Mouse (Mus musculus): ENCODE results near the gene Cyp2b10. TPM values are rescaled to one million over a fixed set of nuclear protein-coding genes. Genes with fewer than 3 reads are reported as not detected.
"Not testable (repeated sequence)": the region's sequence is repeated elsewhere in the genome, so short reads cannot be mapped to it uniquely, and the experiment has no call there.

Cyp2b10 gene
- total RNA-seq, 2 experiments from 2014 or later: 1.9 to 7.9 TPM

DNA sequence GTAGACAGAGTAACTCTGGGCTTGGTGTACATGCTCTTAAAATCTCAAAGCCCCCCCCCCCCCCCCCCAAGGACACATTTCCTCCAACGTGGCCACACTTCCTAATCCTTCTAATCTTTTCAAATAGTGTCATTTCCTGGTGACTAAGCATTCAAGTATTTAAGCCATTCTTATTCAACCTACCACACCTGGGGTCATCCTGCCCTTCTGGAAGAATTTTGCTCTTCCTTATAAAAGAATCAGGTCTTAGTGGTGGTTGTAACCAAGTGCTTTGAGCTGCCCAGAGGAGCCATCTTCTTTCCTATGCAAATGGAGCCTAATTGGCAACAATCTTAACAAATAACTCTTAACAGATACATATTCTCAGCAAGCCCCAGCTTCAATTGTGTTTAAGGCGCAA is 12.6 kb downstream of the Cyp2b10 start:
- no peak for DNase-seq

DNA sequence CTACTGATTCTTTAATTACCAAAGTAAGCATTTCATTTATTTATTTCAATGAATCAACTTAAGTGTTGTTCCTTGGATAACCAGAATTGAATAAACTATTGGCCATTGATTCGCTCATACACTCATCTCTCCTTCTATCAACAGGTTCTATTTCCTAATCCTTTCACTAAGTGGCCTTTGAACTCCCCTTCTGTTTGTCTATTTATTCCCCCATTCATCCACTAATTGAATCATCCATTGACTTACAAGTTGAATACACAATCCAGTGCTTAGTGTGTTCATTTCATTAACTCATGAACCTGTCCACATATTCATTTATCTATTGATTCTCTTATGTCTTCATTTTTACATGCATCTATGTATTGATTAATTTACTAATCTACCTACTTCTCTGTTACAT is 18.7 kb downstream of the Cyp2b10 start:
- no peak for DNase-seq

DNA sequence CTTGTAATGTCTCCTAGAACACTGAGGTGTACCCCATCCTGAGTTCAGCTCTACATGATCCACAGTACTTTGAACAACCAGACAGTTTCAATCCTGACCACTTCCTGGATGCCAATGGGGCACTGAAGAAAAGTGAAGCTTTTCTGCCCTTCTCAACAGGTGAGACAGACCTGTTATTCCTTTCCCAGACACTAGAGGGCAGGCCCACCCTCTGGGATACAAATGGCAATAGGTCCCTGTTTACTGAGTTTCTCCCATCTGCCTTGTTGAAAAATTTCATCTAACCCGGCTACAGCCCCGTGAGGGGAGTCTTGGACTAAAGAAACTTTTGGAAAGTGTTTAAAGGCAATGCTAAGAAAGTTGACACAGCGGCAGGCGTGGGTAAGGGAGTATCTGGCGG is 19.9 kb downstream of the Cyp2b10 start:
- DNase-seq: not testable (repeated sequence)

DNA sequence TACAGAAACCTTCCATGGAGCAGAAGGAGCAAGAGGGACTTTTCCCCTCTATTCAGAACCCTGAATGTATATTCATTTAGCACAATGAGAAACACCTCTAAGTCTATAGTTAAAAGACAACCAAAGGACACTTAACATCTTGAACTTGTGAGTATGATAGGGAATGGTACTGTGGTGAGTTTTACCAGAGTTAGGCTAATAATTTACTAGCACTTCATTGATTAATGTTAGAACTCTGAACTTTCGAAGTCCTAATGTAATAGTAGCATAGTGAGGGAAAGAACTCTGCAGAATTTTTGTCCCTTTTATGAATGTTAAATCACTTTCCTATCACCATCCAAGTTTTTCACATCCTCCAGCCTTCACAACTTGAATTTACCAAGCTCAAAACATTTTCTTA is 22.0 kb downstream of the Cyp2b10 start:
- DNase-seq: no peak

DNA sequence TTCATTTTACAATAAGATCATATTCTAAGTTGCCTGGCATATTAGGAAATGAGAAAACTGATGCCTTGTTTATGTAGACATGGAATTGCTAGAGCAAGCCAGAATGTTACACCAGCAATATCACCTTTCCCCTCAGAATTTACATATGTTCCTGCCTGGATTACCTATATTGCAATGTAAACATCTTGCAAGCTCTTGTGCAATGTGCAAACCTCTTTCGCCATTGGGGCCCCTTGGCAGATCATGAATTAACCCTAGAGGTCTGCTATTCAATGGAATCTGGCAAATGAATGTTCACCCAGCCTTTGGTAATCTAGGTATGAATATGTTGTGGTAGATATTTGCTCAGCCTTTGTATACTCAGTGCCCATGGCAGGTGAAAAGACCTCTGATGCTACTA is 47.9 kb downstream of the Cyp2b10 start:
- no peak for DNase-seq

Other genes starting within 250 kb of the Cyp2b10 start
- gene Bckdha, start 238.6 kb upstream of the Cyp2b10 start, total RNA-seq (2021): 100 to 1,000 TPM; 285 to 287 TPM
- 10 to 100 TPM; 17.2 to 17.5 TPM for gene Exosc5, start 238.5 kb upstream of the Cyp2b10 start, total RNA-seq (2021)
- under 1 TPM in 1 of 2 experiments, not detected in 1; 0.22 TPM for gene Tmem91, start 222.5 kb upstream of the Cyp2b10 start, total RNA-seq (2021)
- gene B9d2, start 216.8 kb upstream of the Cyp2b10 start, total RNA-seq (2021): 10 to 100 TPM; 10.2 TPM
- 10 to 100 TPM; 21.8 to 23.6 TPM for gene Tgfb1, start 210.6 kb upstream of the Cyp2b10 start, total RNA-seq (2021)
- 10 to 100 TPM; 55.0 to 56.6 TPM for gene Ccdc97, start 178.5 kb upstream of the Cyp2b10 start, total RNA-seq (2021)
- 10 to 100 TPM; 70.7 to 71.3 TPM for gene Hnrnpul1, start 142.9 kb upstream of the Cyp2b10 start, total RNA-seq (2021)
- gene Axl, start 108.9 kb upstream of the Cyp2b10 start, total RNA-seq (2021): 10 to 100 TPM; 52.0 to 57.2 TPM
- 1 to 10 TPM; 3.4 to 8.6 TPM for gene Cyp2s1, start 80.7 kb upstream of the Cyp2b10 start, total RNA-seq (2021)
- under 1 TPM in 1 of 2 experiments, not detected in 1; 0.21 TPM for gene Cyp2b13, start 163.9 kb downstream of the Cyp2b10 start, total RNA-seq (2021)

Measured in heart, adult 18-20 months (tissue).